Mouse (Mus musculus): ENCODE data around the gene Rps16. TPM values are rescaled to one million over a fixed set of nuclear protein-coding genes. Genes with fewer than 3 reads are reported as not detected.

Rps16 gene
- total RNA-seq, 2 experiments from 2014 or later = 489 to 520 TPM

- no peak for DNase-seq (ENCODE audit: low spot score)
- intact Hi-C loops (cut with DNase I) = loop anchor here (2.0 kb wide), 1 partner anchor 20 kb away; the partner anchor contains the start of gene Rps16
Measured at GRCm38 (mm10) chr7:28370977-28371513, 20.6 kb downstream of the Rps16 start.

GRCm38 (mm10) chr7:28371514-28371989 lies 21.1 kb downstream of the Rps16 start:
- intact Hi-C loops (cut with DNase I) = loop anchor here (2.0 kb wide), 1 partner anchor 21 kb away; the partner anchor contains the start of gene Rps16
- peak; percentile 79 for DNase-seq (ENCODE audit: low spot score)

GRCm38 (mm10) chr7:28372251-28373108 lies 22.0 kb downstream of the Rps16 start, which contains the start of gene Plekhg2:
TSS of gene Plekhg2 (minus strand) at chr7:28372599.
- intact Hi-C loops (cut with DNase I) = loop anchor here (1.0 kb wide), 1 partner anchor 14 kb away; no protein-coding TSS in a partner anchor
- DNase-seq (ENCODE audit: low spot score) = peak; percentile 98

- DNase-seq (ENCODE audit: low spot score) = no peak
- intact Hi-C loops (cut with DNase I) = loop anchor here (1.0 kb wide), 1 partner anchor 13 kb away; no protein-coding TSS in a partner anchor
Measured at GRCm38 (mm10) chr7:28373131-28373581, 22.7 kb downstream of the Rps16 start.

- intact Hi-C loops (cut with DNase I) = loop anchor here (1.0 kb wide), 1 partner anchor 12 kb away; no protein-coding TSS in a partner anchor
- no peak for DNase-seq (ENCODE audit: low spot score)
Measured at GRCm38 (mm10) chr7:28373891-28374495, 23.5 kb downstream of the Rps16 start.

- intact Hi-C loops (cut with DNase I) = no loop called here
Measured at GRCm38 (mm10) chr7:28374647-28375046, 24.2 kb downstream of the Rps16 start.

GRCm38 (mm10) chr7:28375176-28375921 lies 24.9 kb downstream of the Rps16 start:
- intact Hi-C loops (cut with DNase I) = no loop called here
- peak; percentile 92 for DNase-seq (ENCODE audit: low spot score)

More at GRCm38 (mm10) chr7:28374647-28375046, 24.2 kb downstream of the Rps16 start:
- no peak for DNase-seq (ENCODE audit: low spot score)

- intact Hi-C loops (cut with DNase I) = no loop called here
- peak; percentile 84 for DNase-seq (ENCODE audit: low spot score)
Measured at GRCm38 (mm10) chr7:28376011-28376771, 25.7 kb downstream of the Rps16 start.

- intact Hi-C loops (cut with DNase I) = no loop called here
- DNase-seq (ENCODE audit: low spot score) = no peak
Measured at GRCm38 (mm10) chr7:28377190-28378065, 27.0 kb downstream of the Rps16 start.

- intact Hi-C loops (cut with DNase I) = no loop called here
Measured at GRCm38 (mm10) chr7:28378066-28378690, 27.7 kb downstream of the Rps16 start.

GRCm38 (mm10) chr7:28378769-28379651 lies 28.6 kb downstream of the Rps16 start:
- intact Hi-C loops (cut with DNase I) = no loop called here

More at GRCm38 (mm10) chr7:28378066-28378690, 27.7 kb downstream of the Rps16 start:
- peak; percentile 64 for DNase-seq (ENCODE audit: low spot score)

GRCm38 (mm10) chr7:28380237-28381016 lies 30.0 kb downstream of the Rps16 start, which contains the start of gene Zfp36:
TSS of gene Zfp36 (minus strand) at chr7:28380253.
- no peak for DNase-seq (ENCODE audit: low spot score)
- intact Hi-C loops (cut with DNase I) = no loop called here

More at GRCm38 (mm10) chr7:28378769-28379651, 28.6 kb downstream of the Rps16 start:
- DNase-seq (ENCODE audit: low spot score) = peak; percentile 93

GRCm38 (mm10) chr7:28381017-28381790 lies 30.8 kb downstream of the Rps16 start:
- DNase-seq (ENCODE audit: low spot score) = peak; percentile 88
- intact Hi-C loops (cut with DNase I) = no loop called here

GRCm38 (mm10) chr7:28381938-28382337 lies 31.5 kb downstream of the Rps16 start:
- intact Hi-C loops (cut with DNase I) = no loop called here

More at GRCm38 (mm10) chr7:28381938-28382337, 31.5 kb downstream of the Rps16 start:
- peak; percentile 90 for DNase-seq (ENCODE audit: low spot score)
